Mouse (Mus musculus): Measurements from ENCODE around the gene Nt5e. TPM values are rescaled to one million over a fixed set of nuclear protein-coding genes. Genes with fewer than 3 reads are reported as not detected.

Nt5e gene
- total RNA-seq, 2 experiments from 2014 or later: 0.64 to 1.1 TPM

- ATAC-seq (replicated peaks; ENCODE audit: poor library complexity): no peak
Measured at GRCm38 (mm10) chr9:88344424-88344823, 17.4 kb downstream of the Nt5e start.

GRCm38 (mm10) chr9:88346857-88347256 lies 19.9 kb downstream of the Nt5e start:
- ATAC-seq (replicated peaks; ENCODE audit: poor library complexity): no peak

- ATAC-seq (replicated peaks; ENCODE audit: poor library complexity): peak; percentile 95
Measured at GRCm38 (mm10) chr9:88348623-88349022, 21.6 kb downstream of the Nt5e start.

GRCm38 (mm10) chr9:88350317-88350716 lies 23.3 kb downstream of the Nt5e start:
- ATAC-seq (replicated peaks; ENCODE audit: poor library complexity): no peak

- ATAC-seq (replicated peaks; ENCODE audit: poor library complexity): no peak
Measured at GRCm38 (mm10) chr9:88351163-88351562, 24.2 kb downstream of the Nt5e start.

- ATAC-seq (replicated peaks; ENCODE audit: poor library complexity): no peak
Measured at GRCm38 (mm10) chr9:88352741-88353140, 25.7 kb downstream of the Nt5e start.

- no peak for ATAC-seq (replicated peaks; ENCODE audit: poor library complexity)
Measured at GRCm38 (mm10) chr9:88353459-88353858, 26.5 kb downstream of the Nt5e start.

GRCm38 (mm10) chr9:88357173-88357572 lies 30.2 kb downstream of the Nt5e start:
- peak; percentile 82 for ATAC-seq (replicated peaks; ENCODE audit: poor library complexity)

- peak; percentile 37 for ATAC-seq (replicated peaks; ENCODE audit: poor library complexity)
Measured at GRCm38 (mm10) chr9:88359140-88359539, 32.1 kb downstream of the Nt5e start.

GRCm38 (mm10) chr9:88361211-88361909 lies 34.4 kb downstream of the Nt5e start:
- ATAC-seq (replicated peaks; ENCODE audit: poor library complexity): no peak

- peak; percentile 12; the same call in 1 of the 2 replicates for ATAC-seq (replicated peaks; ENCODE audit: poor library complexity)
Measured at GRCm38 (mm10) chr9:88362055-88362850, 35.3 kb downstream of the Nt5e start.

GRCm38 (mm10) chr9:88363102-88363501 lies 36.1 kb downstream of the Nt5e start:
- ATAC-seq (replicated peaks; ENCODE audit: poor library complexity): no peak

GRCm38 (mm10) chr9:88366308-88366707 lies 39.3 kb downstream of the Nt5e start:
- ATAC-seq (replicated peaks; ENCODE audit: poor library complexity): peak; percentile 69

GRCm38 (mm10) chr9:88366819-88367218 lies 39.8 kb downstream of the Nt5e start:
- ATAC-seq (replicated peaks; ENCODE audit: poor library complexity): 0 out of 2 replicates have a peak, but pooled peaks have one; percentile 7

GRCm38 (mm10) chr9:88367322-88367721 lies 40.3 kb downstream of the Nt5e start:
- no peak for ATAC-seq (replicated peaks; ENCODE audit: poor library complexity)

GRCm38 (mm10) chr9:88367751-88368150 lies 40.8 kb downstream of the Nt5e start:
- ATAC-seq (replicated peaks; ENCODE audit: poor library complexity): no peak

- no peak for ATAC-seq (replicated peaks; ENCODE audit: poor library complexity)
Measured at GRCm38 (mm10) chr9:88368476-88368875, 41.5 kb downstream of the Nt5e start.

GRCm38 (mm10) chr9:88369666-88370065 lies 42.7 kb downstream of the Nt5e start:
- no peak for ATAC-seq (replicated peaks; ENCODE audit: poor library complexity)

- ATAC-seq (replicated peaks; ENCODE audit: poor library complexity): no peak
Measured at GRCm38 (mm10) chr9:88371201-88371600, 44.2 kb downstream of the Nt5e start.

- no peak for ATAC-seq (replicated peaks; ENCODE audit: poor library complexity)
Measured at GRCm38 (mm10) chr9:88373001-88373400, 46.0 kb downstream of the Nt5e start.

GRCm38 (mm10) chr9:88377483-88377882 lies 50.5 kb downstream of the Nt5e start:
- ATAC-seq (replicated peaks; ENCODE audit: poor library complexity): peak; percentile 63

- ATAC-seq (replicated peaks; ENCODE audit: poor library complexity): no peak
Measured at GRCm38 (mm10) chr9:88379057-88379456, 52.1 kb downstream of the Nt5e start.
